Mouse (Mus musculus): ENCODE data around the gene Gm45521. TPM values are rescaled to one million over a fixed set of nuclear protein-coding genes. Genes with fewer than 3 reads are reported as not detected.
A peak's percentile ranks its signal among the peaks of the same experiment; 100 is the strongest.

The Gm45521 gene
- polyA plus RNA-seq (2016; fragmentation: Nextera tagmentation; extraction: Ambion mirVana): not detected in 2 replicates

DNA sequence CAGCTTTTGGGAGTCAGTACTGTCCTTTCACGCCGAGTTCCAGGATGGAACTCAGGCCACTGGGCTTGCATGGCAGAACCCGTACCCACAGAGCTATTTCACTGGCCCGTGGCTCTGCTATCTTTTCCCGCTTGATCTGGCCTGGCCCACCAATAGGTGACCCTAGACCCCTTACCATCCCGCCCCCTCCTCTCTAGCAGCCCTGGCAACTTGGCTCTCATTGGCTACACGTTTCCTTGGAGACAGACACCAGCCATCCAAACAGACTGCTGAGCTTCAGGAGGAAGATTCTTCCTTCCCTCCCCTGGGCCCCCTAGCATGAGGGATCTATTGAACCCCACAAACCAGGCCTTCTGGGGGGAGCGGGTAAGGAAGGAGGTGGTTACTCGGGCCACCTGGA, at the start of gene Gm45521:
TSS of gene Gm45521 (plus strand) at position 240 of the 400 bp plus-strand sequence.
- H3K9me3 ChIP-seq: no peaks in the 10 kb centered on the region
- H3K4me2 ChIP-seq (replicated peaks): no peak within 1 kb of the TSS
- no peak within 1 kb of the TSS for H3K4me3 ChIP-seq
- H3K27me3 ChIP-seq: no peaks in the 10 kb centered on the region
- no peak for ATAC-seq (ENCODE audit: insufficient number of reproducible peaks, insufficient read depth, low FRiP score, low TSS enrichment)
- H3K9ac ChIP-seq: no peak within 1 kb of the TSS
- 51% methylated on average over 9 of the region's 9 CpGs for WGBS
- no peaks in the 10 kb centered on the region for H3K36me3 ChIP-seq
- peaks cover 13% of the 10 kb centered on the region for H3K4me1 ChIP-seq
- no peak within 1 kb of the TSS for H3K27ac ChIP-seq

GRCm38 (mm10) chr14:7909472-7909871, 47.6 kb upstream of the Gm45521 start:
- Histone ChIP-seq H3K27ac (no peak overlapping the region), H3K4me3 (no peak overlapping the region), H3K9me3 (no peaks in the 10 kb centered on the region), H3K27me3 (no peaks in the 10 kb centered on the region), H3K36me3 (peaks cover 70% of the 10 kb centered on the region), H3K4me2 (replicated peaks) (no peak overlapping the region), H3K4me1 (no peaks in the 10 kb centered on the region), H3K9ac (no peak overlapping the region)
- WGBS: 70% methylated on average over 10 of the region's 10 CpGs
- no peak for ATAC-seq (ENCODE audit: insufficient number of reproducible peaks, insufficient read depth, low FRiP score, low TSS enrichment)

- WGBS: 63% methylated on average over 7 of the region's 7 CpGs
- H3K9ac ChIP-seq: no peak overlapping the region
- ATAC-seq (ENCODE audit: insufficient number of reproducible peaks, insufficient read depth, low FRiP score, low TSS enrichment): no peak
- peaks cover 73% of the 10 kb centered on the region for H3K36me3 ChIP-seq
- H3K4me1 ChIP-seq: no peaks in the 10 kb centered on the region
- 0 out of 2 replicates have a peak overlapping the region, but pooled peaks have one; percentile 57 for H3K27ac ChIP-seq
- H3K9me3 ChIP-seq: no peaks in the 10 kb centered on the region
- no peak overlapping the region for H3K4me2 ChIP-seq (replicated peaks)
- H3K4me3 ChIP-seq: no peak overlapping the region
- H3K27me3 ChIP-seq: no peaks in the 10 kb centered on the region
Observed at GRCm38 (mm10) chr14:7913842-7914241, 43.2 kb upstream of the Gm45521 start.

DNA sequence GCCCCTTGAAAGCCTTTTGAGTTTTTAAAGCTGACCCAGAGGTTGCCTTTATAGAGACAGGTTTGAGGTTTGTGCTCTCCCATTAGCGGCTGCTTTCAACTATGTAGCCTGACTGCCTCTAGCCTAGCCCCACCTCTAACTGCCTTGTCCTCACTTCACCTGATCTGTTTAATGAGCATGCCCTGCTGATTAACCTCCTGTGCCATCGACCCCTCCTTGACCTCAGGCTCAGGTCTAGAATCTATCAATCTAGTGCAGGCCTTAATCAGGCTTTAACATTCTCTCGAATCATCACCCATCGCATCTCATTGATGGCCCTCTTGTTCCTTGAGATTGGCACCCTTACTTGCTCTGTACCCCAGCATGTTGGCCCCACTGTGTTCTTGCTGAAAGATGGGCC, 42.6 kb upstream of the Gm45521 start:
- no peak overlapping the region for H3K4me2 ChIP-seq (replicated peaks)
- H3K9me3 ChIP-seq: no peaks in the 10 kb centered on the region
- 70% methylated on average over 4 of the region's 4 CpGs for WGBS
- H3K27me3 ChIP-seq: no peaks in the 10 kb centered on the region
- no peak overlapping the region for H3K4me3 ChIP-seq
- H3K36me3 ChIP-seq: peaks cover 78% of the 10 kb centered on the region
- H3K4me1 ChIP-seq: no peaks in the 10 kb centered on the region
- peak overlapping the region; percentile 57; the same call in 1 of the 2 replicates for H3K27ac ChIP-seq
- no peak overlapping the region for H3K9ac ChIP-seq
- ATAC-seq (ENCODE audit: insufficient number of reproducible peaks, insufficient read depth, low FRiP score, low TSS enrichment): no peak

- H3K27ac ChIP-seq: no peak overlapping the region
- no peaks in the 10 kb centered on the region for H3K9me3 ChIP-seq
- H3K4me1 ChIP-seq: no peaks in the 10 kb centered on the region
- no peaks in the 10 kb centered on the region for H3K27me3 ChIP-seq
- H3K36me3 ChIP-seq: peaks cover 85% of the 10 kb centered on the region
- no peak for ATAC-seq (ENCODE audit: insufficient number of reproducible peaks, insufficient read depth, low FRiP score, low TSS enrichment)
- H3K4me3 ChIP-seq: no peak overlapping the region
- H3K4me2 ChIP-seq (replicated peaks): no peak overlapping the region
- H3K9ac ChIP-seq: no peak overlapping the region
- 85% methylated on average over 6 of the region's 6 CpGs for WGBS
Observed at GRCm38 (mm10) chr14:7918150-7918991, 38.7 kb upstream of the Gm45521 start.

- Histone ChIP-seq H3K4me3 (no peak overlapping the region), H3K27ac (no peak overlapping the region), H3K9ac (no peak overlapping the region), H3K27me3 (no peaks in the 10 kb centered on the region), H3K36me3 (peaks cover 94% of the 10 kb centered on the region), H3K4me1 (no peaks in the 10 kb centered on the region), H3K4me2 (replicated peaks) (no peak overlapping the region), H3K9me3 (no peaks in the 10 kb centered on the region)
- 93% methylated on average over 5 of the region's 5 CpGs for WGBS
- ATAC-seq (ENCODE audit: insufficient number of reproducible peaks, insufficient read depth, low FRiP score, low TSS enrichment): no peak
Observed at GRCm38 (mm10) chr14:7919309-7919708, 37.8 kb upstream of the Gm45521 start.

GRCm38 (mm10) chr14:7919921-7920320, 37.2 kb upstream of the Gm45521 start:
- H3K4me3 ChIP-seq: no peak overlapping the region
- 80% methylated on average over 4 of the region's 4 CpGs for WGBS
- peaks cover 92% of the 10 kb centered on the region for H3K36me3 ChIP-seq
- no peak overlapping the region for H3K9ac ChIP-seq
- no peaks in the 10 kb centered on the region for H3K4me1 ChIP-seq
- H3K9me3 ChIP-seq: no peaks in the 10 kb centered on the region
- no peaks in the 10 kb centered on the region for H3K27me3 ChIP-seq
- no peak overlapping the region for H3K4me2 ChIP-seq (replicated peaks)
- H3K27ac ChIP-seq: no peak overlapping the region
- ATAC-seq (ENCODE audit: insufficient number of reproducible peaks, insufficient read depth, low FRiP score, low TSS enrichment): no peak

GRCm38 (mm10) chr14:7921459-7921858, 35.6 kb upstream of the Gm45521 start:
- H3K27ac ChIP-seq: no peak overlapping the region

DNA sequence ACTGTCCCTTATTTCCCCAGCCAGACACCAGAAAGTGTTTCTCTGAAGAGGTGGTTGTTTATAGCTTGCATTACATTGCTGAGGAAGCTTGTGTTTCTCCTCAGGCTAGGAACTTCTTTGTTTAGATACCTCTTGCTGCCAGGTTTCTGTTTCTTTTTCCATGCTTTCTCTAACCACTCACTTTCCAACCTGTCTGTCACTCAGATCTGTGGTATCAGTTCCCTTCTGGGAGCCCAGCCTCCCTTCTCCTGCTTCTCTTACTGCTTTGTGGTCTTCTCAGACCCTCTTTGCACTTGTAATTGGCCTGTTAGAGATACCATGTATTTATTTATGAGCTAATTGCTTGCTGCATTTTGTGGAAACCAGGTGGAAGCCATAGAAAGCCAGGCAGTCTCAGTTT, 33.5 kb upstream of the Gm45521 start:
- no peaks in the 10 kb centered on the region for H3K27me3 ChIP-seq
- peaks cover 80% of the 10 kb centered on the region for H3K36me3 ChIP-seq
- H3K4me1 ChIP-seq: no peaks in the 10 kb centered on the region
- no peak overlapping the region for H3K4me2 ChIP-seq (replicated peaks)
- no peak overlapping the region for H3K4me3 ChIP-seq
- H3K9ac ChIP-seq: no peak overlapping the region
- H3K9me3 ChIP-seq: no peaks in the 10 kb centered on the region
- no peak overlapping the region for H3K27ac ChIP-seq
- ATAC-seq (ENCODE audit: insufficient number of reproducible peaks, insufficient read depth, low FRiP score, low TSS enrichment): no peak

More at GRCm38 (mm10) chr14:7921459-7921858, 35.6 kb upstream of the Gm45521 start:
- Histone ChIP-seq H3K9ac (no peak overlapping the region), H3K4me1 (no peaks in the 10 kb centered on the region), H3K9me3 (no peaks in the 10 kb centered on the region), H3K27me3 (no peaks in the 10 kb centered on the region), H3K4me3 (no peak overlapping the region), H3K36me3 (peaks cover 89% of the 10 kb centered on the region), H3K4me2 (replicated peaks) (no peak overlapping the region)
- 88% methylated on average over 5 of the region's 5 CpGs for WGBS
- ATAC-seq (ENCODE audit: insufficient number of reproducible peaks, insufficient read depth, low FRiP score, low TSS enrichment): no peak

DNA sequence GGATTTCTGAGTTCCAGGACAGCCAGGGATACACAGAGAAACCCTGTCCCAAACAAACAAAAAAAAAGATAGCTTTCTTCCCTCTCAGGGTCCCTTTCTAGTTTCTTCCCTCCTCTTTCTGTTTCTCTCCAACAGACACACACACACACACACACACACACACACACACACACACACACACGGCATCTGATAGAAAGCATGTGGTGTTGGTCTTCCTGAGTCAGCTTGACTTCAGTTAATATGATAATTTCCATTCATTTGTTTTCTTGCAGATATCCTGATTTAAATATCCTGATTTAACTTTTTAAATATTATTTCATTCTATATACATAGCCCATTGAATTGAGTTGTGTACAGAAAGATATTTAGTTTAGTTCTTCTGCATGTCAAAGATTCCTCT, 28.7 kb upstream of the Gm45521 start:
- H3K9ac ChIP-seq: no peak overlapping the region
- H3K36me3 ChIP-seq: peaks cover 83% of the 10 kb centered on the region
- no peaks in the 10 kb centered on the region for H3K4me1 ChIP-seq
- no peak overlapping the region for H3K27ac ChIP-seq
- H3K4me3 ChIP-seq: no peak overlapping the region
- H3K9me3 ChIP-seq: no peaks in the 10 kb centered on the region
- WGBS: 65% methylated on average over 1 of the region's 1 CpGs
- no peaks in the 10 kb centered on the region for H3K27me3 ChIP-seq
- no peak for ATAC-seq (ENCODE audit: insufficient number of reproducible peaks, insufficient read depth, low FRiP score, low TSS enrichment)
- H3K4me2 ChIP-seq (replicated peaks): no peak overlapping the region

DNA sequence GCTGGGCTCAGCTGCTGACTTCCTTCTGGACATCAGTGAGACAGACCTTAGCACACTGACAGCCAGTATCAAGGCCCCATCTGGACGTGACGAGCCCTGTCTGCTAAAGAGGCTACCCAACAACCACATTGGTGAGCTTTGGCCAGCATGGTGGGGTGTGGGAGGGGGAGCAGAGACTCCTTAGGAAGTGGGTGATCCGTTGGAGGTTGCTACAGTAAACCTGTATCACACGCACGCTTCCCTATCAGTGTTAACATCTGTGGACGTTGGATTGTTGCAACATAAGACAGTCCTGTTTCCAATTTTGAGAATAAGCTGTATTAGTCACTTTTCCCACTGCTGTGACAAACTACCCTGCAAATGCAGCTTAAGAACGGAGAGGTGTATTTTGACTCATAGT, 28.1 kb upstream of the Gm45521 start:
- WGBS: 85% methylated on average over 7 of the region's 7 CpGs
- Histone ChIP-seq H3K4me2 (replicated peaks) (no peak overlapping the region), H3K9ac (no peak overlapping the region), H3K9me3 (no peaks in the 10 kb centered on the region), H3K36me3 (peaks cover 83% of the 10 kb centered on the region), H3K4me3 (no peak overlapping the region), H3K27ac (no peak overlapping the region), H3K4me1 (no peaks in the 10 kb centered on the region), H3K27me3 (no peaks in the 10 kb centered on the region)
- no peak for ATAC-seq (ENCODE audit: insufficient number of reproducible peaks, insufficient read depth, low FRiP score, low TSS enrichment)

DNA sequence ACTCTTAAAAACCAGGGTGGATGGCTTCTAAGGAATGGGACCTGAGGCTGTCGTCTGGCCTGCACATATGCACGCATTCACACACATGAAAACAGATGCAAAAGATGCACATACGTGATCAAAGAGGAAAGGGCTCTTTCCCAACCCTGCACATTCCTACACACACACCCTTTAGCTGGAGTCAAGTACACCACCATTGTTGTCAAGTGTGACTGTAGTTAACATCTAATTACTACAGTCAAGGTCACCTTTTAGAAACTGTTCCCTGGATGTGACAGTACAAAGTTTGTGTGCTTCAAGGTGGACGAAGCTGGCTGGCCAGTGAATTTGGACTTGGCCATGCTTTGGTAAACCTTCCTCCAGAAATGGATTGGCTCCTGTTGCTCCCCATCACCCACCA, 24.9 kb upstream of the Gm45521 start:
- no peaks in the 10 kb centered on the region for H3K4me1 ChIP-seq
- H3K9me3 ChIP-seq: no peaks in the 10 kb centered on the region
- no peak overlapping the region for H3K4me3 ChIP-seq
- no peak overlapping the region for H3K9ac ChIP-seq
- no peak overlapping the region for H3K27ac ChIP-seq
- WGBS: 90% methylated on average over 4 of the region's 4 CpGs
- peaks cover 82% of the 10 kb centered on the region for H3K36me3 ChIP-seq
- no peaks in the 10 kb centered on the region for H3K27me3 ChIP-seq
- no peak overlapping the region for H3K4me2 ChIP-seq (replicated peaks)
- ATAC-seq (ENCODE audit: insufficient number of reproducible peaks, insufficient read depth, low FRiP score, low TSS enrichment): no peak
